Mouse (Mus musculus): ENCODE data around the gene Mb.

DNA sequence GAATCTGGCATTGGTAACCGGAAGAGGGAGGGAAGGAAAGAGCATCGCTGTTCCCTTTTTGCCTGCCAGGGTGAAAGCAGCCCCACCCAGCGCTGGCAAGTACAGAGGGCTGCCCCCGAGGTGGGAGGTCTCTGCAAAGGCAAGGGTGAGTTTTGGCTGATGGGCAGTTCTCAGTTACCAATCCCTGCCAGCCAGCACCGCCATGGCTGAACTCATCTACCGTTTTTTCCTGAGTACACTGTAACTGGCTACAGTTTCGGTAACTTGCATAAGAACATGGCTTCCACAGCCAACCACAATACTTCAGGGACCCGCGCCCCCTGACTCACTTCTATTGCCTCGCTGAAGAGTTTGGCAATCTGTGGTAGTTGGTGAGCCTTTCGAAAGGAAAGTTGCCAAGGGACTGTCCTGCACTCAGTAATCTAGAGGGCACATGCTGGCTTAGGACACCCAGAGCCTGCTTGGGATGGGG, 29.5 kb upstream of the Mb start:
- no peak for TF ChIP-seq CTCF (IDR thresholded peaks at IDR 0.05; ENCODE audit: insufficient read depth, low read depth, low read length)
- TF ChIP-seq POLR2A (IDR thresholded peaks at IDR 0.05; ENCODE audit: insufficient read depth, low read depth, low read length) = no peak

Data from olfactory bulb, adult 2 months (tissue).